Mouse (Mus musculus): ENCODE results near the gene Galnt7.

Gene Galnt7

GRCm38 (mm10) chr8:57498847-57499511, 153.9 kb downstream of the Galnt7 start:
- no peak for DNase-seq (ENCODE audit: low spot score)

GRCm38 (mm10) chr8:57498494-57498846, 154.4 kb downstream of the Galnt7 start:
- no peak for DNase-seq (ENCODE audit: low spot score)

GRCm38 (mm10) chr8:57491873-57492272, 161.0 kb downstream of the Galnt7 start:
- DNase-seq (ENCODE audit: low spot score), result no peak

GRCm38 (mm10) chr8:57489896-57490295, 162.9 kb downstream of the Galnt7 start:
- no peak for DNase-seq (ENCODE audit: low spot score)

GRCm38 (mm10) chr8:57489366-57489765, 163.5 kb downstream of the Galnt7 start:
- DNase-seq (ENCODE audit: low spot score), result no peak

GRCm38 (mm10) chr8:57488312-57488765, 164.5 kb downstream of the Galnt7 start:
- DNase-seq (ENCODE audit: low spot score), result peak; percentile 71

GRCm38 (mm10) chr8:57487441-57488155, 165.2 kb downstream of the Galnt7 start, which contains the start of gene Sap30:
TSS of gene Sap30 (minus strand) at chr8:57487860.
- peak; percentile 94 for DNase-seq (ENCODE audit: low spot score)

- DNase-seq (ENCODE audit: low spot score), result peak; percentile 38
Measured at GRCm38 (mm10) chr8:57486491-57487440, 166.1 kb downstream of the Galnt7 start.

- DNase-seq (ENCODE audit: low spot score), result no peak
Measured at GRCm38 (mm10) chr8:57480606-57481005, 172.2 kb downstream of the Galnt7 start.

- DNase-seq (ENCODE audit: low spot score), result no peak
Measured at GRCm38 (mm10) chr8:57479700-57480099, 173.1 kb downstream of the Galnt7 start.

- no peak for DNase-seq (ENCODE audit: low spot score)
Measured at GRCm38 (mm10) chr8:57478406-57478805, 174.4 kb downstream of the Galnt7 start.
